Mouse (Mus musculus) macrophage (primary cell): ENCODE results near the gene Ppl. TPM values are rescaled to one million over a fixed set of nuclear protein-coding genes. Genes with fewer than 3 reads are reported as not detected.

Experiments
- H3K27ac ChIP-seq: fragments of 350-480 bp; formaldehyde crosslinking; 2 replicates; pipeline ENCODE4 v1.9.0; 2021
- H3K36me3 ChIP-seq: fragments of 350-480 bp; formaldehyde crosslinking; 2 replicates; pipeline ENCODE4 v1.9.0; 2021; ENCODE audit errors: inconsistent target
- H3K4me3 ChIP-seq: fragments of 350-480 bp; formaldehyde crosslinking; 2 replicates; pipeline ENCODE4 v1.9.0; 2021; ENCODE audit errors: inconsistent target
- H3K79me2 ChIP-seq: fragments of 350-480 bp; formaldehyde crosslinking; 2 replicates; pipeline ENCODE4 v1.9.0; 2021; ENCODE audit errors: inconsistent target
- WGBS: methylation state at CpG from one replicate; pipeline ENCODE4 v1.1.7; 2026; ENCODE audit warnings: inconsistent platforms; ENCODE audit not compliant: missing documents; 5-methylcytosine and 5-hydroxymethylcytosine counted together
- polyA plus RNA-seq: library from polyadenylated mRNA; stranded (reverse); fragments of 250-400 nt; gene quantifications from 3 replicates; pipeline ENCODE4 v1.2.4, GENCODE M21; 2018; ENCODE audit warnings: inconsistent platforms

Ppl gene
- polyA plus RNA-seq, 1 experiment from 2014 or later, result not detected

- no peak overlapping the region for H3K27ac ChIP-seq
- WGBS, result 93% methylated on average over 5 of the region's 5 CpGs
- peaks cover 26% of the 10 kb centered on the region; the same call in 1 of the 2 replicates for H3K79me2 ChIP-seq
- H3K4me3 ChIP-seq, result no peak overlapping the region
- H3K36me3 ChIP-seq, result peaks cover 95% of the 10 kb centered on the region
Observed at GRCm38 (mm10) chr16:5036649-5037234, 95.5 kb downstream of the Ppl start.

Other genes starting within 250 kb of the Ppl start
- 62.2 to 84.4 TPM (median 68.4 TPM) in 3 replicates for gene Mgrn1, start 246.2 kb downstream of the Ppl start, polyA plus RNA-seq
- 17.1 to 56.6 TPM (median 39.4 TPM) in 3 replicates for gene Nudt16l1, start 193.7 kb downstream of the Ppl start, polyA plus RNA-seq
- gene Anks3, start 168.2 kb downstream of the Ppl start, polyA plus RNA-seq, result 9.0 to 21.1 TPM (median 12.1 TPM) in 3 replicates
- not detected in 3 replicates for gene Sept12, start 134.6 kb downstream of the Ppl start, polyA plus RNA-seq
- gene Smim22, start 125.1 kb downstream of the Ppl start, polyA plus RNA-seq, result not detected in 3 replicates
- gene Rogdi, start 118.9 kb downstream of the Ppl start, polyA plus RNA-seq, result 10.0 to 27.5 TPM (median 22.6 TPM) in 3 replicates
- gene Glyr1, start 82.6 kb downstream of the Ppl start, polyA plus RNA-seq, result 72.3 to 104 TPM (median 77.0 TPM) in 3 replicates
- 24.3 to 40.2 TPM (median 37.5 TPM) in 3 replicates for gene Ubn1, start 82.4 kb downstream of the Ppl start, polyA plus RNA-seq
- gene Sec14l5, start 14.7 kb upstream of the Ppl start, polyA plus RNA-seq, result not detected in 3 replicates
- gene Nagpa, start 71.6 kb upstream of the Ppl start, polyA plus RNA-seq, result 75.7 to 106 TPM (median 79.8 TPM) in 3 replicates
- not detected in 3 replicates for gene AU021092, start 89.9 kb upstream of the Ppl start, polyA plus RNA-seq
- 12.8 to 37.1 TPM (median 35.5 TPM) in 3 replicates for gene Alg1, start 101.2 kb upstream of the Ppl start, polyA plus RNA-seq
- gene Eef2kmt, start 123.6 kb upstream of the Ppl start, polyA plus RNA-seq, result 7.8 to 17.8 TPM (median 12.3 TPM) in 3 replicates